Mouse (Mus musculus): ENCODE data around the gene Gm3542.
"Not testable (repeated sequence)": the region's sequence is repeated elsewhere in the genome, so short reads cannot be mapped to it uniquely, and the experiment has no call there.

The Gm3542 gene

DNA sequence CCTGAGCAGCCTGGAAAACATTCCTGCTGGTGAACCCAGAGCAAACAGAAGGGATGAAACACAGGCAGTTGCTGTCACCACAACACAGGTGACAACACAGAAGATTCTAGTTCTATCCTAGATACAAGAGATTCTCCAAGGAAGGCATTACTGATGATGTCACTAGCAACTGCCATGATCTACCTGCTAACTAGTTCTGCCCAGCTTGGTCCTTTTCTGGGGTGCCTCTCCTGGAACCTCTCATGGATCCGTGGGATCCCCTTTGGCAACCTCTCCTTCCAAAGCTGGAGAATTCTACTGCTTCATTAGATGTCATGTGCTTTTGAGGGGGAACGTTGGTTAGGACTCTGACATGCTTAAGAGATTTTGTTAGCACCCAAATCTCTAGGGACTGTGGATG is at the start of gene Gm3542:
TSS of gene Gm3542 (minus strand) at position 101 of the 400 bp plus-strand sequence.
- DNase-seq (ENCODE audit: low read depth, low spot score) = not testable (repeated sequence)

Measured in telencephalon, adult 2 months (tissue).